Mouse (Mus musculus) CD8-positive naive resting alpha-beta T cell, adult 57 days (primary cell): ENCODE data around the gene Prrxl1. TPM values are rescaled to one million over a fixed set of nuclear protein-coding genes. Genes with fewer than 3 reads are reported as not detected.

Experiments
- total RNA-seq: library from RNA; stranded (reverse); gene quantifications from one replicate; pipeline ENCODE4 v1.2.4, GENCODE M21; 2023

Gene Prrxl1
- not detected for total RNA-seq

DNA sequence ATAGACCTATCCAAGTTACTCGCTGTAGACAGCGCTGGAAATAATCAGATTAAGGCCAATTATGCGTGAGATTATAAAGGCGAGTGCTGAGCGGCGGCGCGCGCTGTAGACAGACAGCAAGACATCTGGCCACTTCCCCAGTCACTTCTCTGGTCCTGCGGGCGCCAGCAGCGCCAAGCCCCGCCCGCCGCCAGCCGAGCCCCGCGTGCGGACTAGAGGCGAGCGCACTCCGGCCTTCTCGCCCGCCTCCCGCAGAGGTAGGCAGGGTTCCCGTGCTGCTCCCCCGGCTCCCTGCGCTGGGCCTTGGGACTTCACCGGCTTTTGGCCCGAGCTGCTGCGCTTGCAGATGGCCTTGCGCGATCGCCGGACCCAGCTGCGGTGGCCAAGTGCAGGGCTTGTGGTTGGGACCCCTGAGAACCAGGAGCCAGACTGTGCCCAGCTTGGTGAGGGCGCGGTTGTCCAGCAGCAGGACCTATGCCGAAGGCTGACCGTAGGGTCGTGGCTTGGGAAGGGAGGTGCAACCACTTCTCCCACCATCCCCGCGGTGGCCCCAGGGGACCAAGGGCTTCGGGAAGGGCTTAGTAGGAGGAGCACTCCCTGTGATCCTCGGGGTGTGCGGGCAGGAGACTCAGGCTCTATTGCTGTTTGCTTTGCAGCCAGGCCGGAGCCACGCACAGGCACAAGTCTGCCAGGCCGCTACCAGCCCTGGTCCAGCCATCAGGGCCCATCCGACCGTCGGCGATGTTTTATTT lies at the start of gene Prrxl1:
Gene Prrxl1, plus strand, starts transcription at position 118 of the 752 bp plus-strand sequence.

GRCm38 (mm10) chr14:32685124-32685826 lies 86.1 kb downstream of the Prrxl1 start, which contains the start of gene 3425401B19Rik:
TSS of gene 3425401B19Rik (minus strand) at chr14:32685293.

Other genes starting within 250 kb of the Prrxl1 start
- gene 1700024G13Rik, start 211.0 kb upstream of the Prrxl1 start, total RNA-seq = not detected
- not detected for gene Slc18a3, start 134.6 kb upstream of the Prrxl1 start, total RNA-seq
- gene Chat, start 133.4 kb upstream of the Prrxl1 start, total RNA-seq = not detected
- 47.8 TPM for gene Ercc6, start 85.9 kb upstream of the Prrxl1 start, total RNA-seq
- gene 3425401B19Rik, start 85.9 kb downstream of the Prrxl1 start, total RNA-seq = 0.15 TPM
- gene Tmem273, start 186.6 kb downstream of the Prrxl1 start, total RNA-seq = not detected
- not detected for gene Fam170b, start 234.6 kb downstream of the Prrxl1 start, total RNA-seq